Mouse (Mus musculus) cerebellum, adult 2 months (tissue): ENCODE measurements around the gene Ezh1.

Experiments used
- CTCF ChIP-seq: fragments of 200-500 bp; IDR thresholded peaks from 2 replicates; pipeline ENCODE4 v1.5.1; 2011; ENCODE audit warnings: low read depth, mild to moderate bottlenecking, control low read depth, low read length, moderate library complexity, borderline replicate concordance; ENCODE audit not compliant: insufficient read depth
- POLR2A ChIP-seq: fragments of 200-500 bp; IDR thresholded peaks from 2 replicates; pipeline ENCODE4 v1.6.1; 2011; ENCODE audit warnings: low read length, control low read depth, borderline replicate concordance; ENCODE audit not compliant: insufficient read depth

GRCm38 (mm10) chr11:101176117-101176691, 50.1 kb downstream of the Ezh1 start:
- TF ChIP-seq CTCF (peak; percentile 57; the same call in 1 of the 2 replicates), POLR2A (peak; percentile 28; the same call in 1 of the 2 replicates)
